Mouse (Mus musculus) small intestine, adult 2 months (tissue): Measurements from ENCODE around the gene Fam117b.

ENCODE experiments used
- CTCF ChIP-seq: fragments of 200-500 bp; IDR thresholded peaks from 2 replicates; pipeline ENCODE4 v1.5.1; 2012; ENCODE audit warnings: low read depth, mild to moderate bottlenecking, control low read depth, inconsistent platforms, low read length, moderate library complexity, mixed read lengths; ENCODE audit not compliant: insufficient replicate concordance, insufficient read length; ENCODE audit errors: extremely low read depth
- POLR2A ChIP-seq: fragments of 200-500 bp; IDR thresholded peaks from 2 replicates; pipeline ENCODE4 v1.6.1; 2012; ENCODE audit warnings: low read depth, mild to moderate bottlenecking, control low read depth, inconsistent platforms, low read length, moderate library complexity

DNA sequence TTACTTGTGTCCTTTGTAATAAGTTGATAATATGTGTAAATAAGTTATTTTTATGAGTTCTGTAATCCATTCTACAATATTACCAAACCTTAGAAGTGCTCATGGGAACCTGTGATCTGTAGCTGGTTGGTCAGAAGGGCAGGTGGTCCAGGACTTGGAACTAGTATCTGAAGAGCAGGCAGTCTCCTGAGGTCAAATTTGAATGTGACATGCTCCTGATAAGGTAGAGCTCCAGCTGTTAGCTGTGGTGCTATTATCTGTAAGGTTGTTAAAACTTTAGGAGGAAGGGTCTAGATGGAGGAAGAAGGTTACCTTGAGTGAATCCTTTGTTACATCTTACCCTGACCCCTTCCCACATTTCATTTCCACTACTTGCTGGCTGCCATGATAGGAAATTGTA is 5.3 kb downstream of the Fam117b start:
- TF ChIP-seq POLR2A: no peak
- TF ChIP-seq CTCF: no peak
